Mouse (Mus musculus) spleen, embryonic (tissue): ENCODE measurements around the gene Ly86.

ENCODE experiments used
- CTCF ChIA-PET: fragments of 350-600 bp; sonication (Branson Sonifier 250); formaldehyde crosslinking; loops from one replicate; lab custom pipeline; 2022; lab: Charles Lee

Ly86 gene

DNA sequence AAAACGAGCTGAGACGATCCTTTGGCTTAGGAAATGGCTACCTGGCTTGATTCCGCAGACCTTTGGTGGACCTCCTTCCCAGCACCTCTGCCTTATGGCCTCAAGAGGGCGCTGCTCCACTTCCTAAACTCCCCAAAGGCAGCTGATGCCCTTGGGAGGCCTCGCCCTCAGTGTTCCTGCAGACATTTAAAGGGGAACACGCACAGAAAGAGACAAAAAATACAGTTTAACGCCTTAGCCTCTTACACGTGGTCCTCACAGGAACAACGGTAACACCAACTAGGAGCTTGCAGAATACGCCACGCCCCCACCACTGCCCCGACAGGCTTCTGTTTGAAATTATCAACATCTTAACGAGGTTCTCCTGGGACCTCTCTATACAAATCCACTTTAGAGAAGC, 108.2 kb downstream of the Ly86 start:
- CTCF ChIA-PET, result interaction anchor here (0.6 to 1.2 kb wide), 3 partner anchors 13 to 125 kb away, joined by 3 to 8 read pairs (median 6); no protein-coding TSS in a partner anchor

DNA sequence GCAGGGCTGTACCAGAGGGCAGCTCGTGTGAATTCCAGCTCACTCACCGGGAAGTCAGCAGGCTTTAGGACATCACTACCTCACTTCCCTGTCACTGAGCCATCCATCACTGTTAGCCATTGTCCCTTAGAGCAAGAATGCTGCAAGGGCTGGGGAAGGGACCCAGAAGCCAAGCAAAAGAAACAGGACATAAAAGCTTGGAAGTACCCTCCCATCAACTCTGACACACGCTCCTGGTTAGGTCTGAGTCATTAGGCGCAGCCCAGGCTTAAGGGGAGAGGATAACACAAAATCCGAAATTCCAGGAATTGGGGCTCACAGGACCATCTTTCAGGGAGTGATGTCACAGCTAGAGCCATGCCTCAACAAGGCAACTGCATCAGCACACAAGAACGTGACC, 109.3 kb downstream of the Ly86 start:
- CTCF ChIA-PET, result interaction anchor here (0.6 kb wide), 1 partner anchor 1944 kb away, joined by 4 read pairs; no protein-coding TSS in a partner anchor

DNA sequence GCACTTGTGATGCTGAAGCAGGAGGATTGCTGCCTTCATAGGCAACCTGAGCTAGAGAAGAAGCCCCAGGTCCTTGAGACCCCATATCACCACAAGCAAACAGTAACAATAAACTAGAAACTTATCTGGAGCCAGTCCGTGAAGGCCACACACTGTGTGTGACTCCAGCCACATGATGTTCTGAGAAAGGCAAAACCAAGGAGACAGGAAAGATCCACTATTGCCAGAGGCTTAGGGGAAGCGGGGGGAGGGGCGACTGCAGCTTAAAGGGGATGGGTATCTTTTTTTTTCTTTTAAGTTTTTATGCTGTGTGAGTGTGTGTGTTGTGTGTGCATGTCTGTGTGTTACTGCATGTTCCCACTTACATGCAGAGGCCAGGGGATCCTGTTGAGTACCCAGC, 110.6 kb downstream of the Ly86 start:
- CTCF ChIA-PET, result interaction anchor here (0.5 to 0.8 kb wide), 4 partner anchors 28 to 326 kb away, joined by 3 to 7 read pairs (median 3); no protein-coding TSS in a partner anchor

DNA sequence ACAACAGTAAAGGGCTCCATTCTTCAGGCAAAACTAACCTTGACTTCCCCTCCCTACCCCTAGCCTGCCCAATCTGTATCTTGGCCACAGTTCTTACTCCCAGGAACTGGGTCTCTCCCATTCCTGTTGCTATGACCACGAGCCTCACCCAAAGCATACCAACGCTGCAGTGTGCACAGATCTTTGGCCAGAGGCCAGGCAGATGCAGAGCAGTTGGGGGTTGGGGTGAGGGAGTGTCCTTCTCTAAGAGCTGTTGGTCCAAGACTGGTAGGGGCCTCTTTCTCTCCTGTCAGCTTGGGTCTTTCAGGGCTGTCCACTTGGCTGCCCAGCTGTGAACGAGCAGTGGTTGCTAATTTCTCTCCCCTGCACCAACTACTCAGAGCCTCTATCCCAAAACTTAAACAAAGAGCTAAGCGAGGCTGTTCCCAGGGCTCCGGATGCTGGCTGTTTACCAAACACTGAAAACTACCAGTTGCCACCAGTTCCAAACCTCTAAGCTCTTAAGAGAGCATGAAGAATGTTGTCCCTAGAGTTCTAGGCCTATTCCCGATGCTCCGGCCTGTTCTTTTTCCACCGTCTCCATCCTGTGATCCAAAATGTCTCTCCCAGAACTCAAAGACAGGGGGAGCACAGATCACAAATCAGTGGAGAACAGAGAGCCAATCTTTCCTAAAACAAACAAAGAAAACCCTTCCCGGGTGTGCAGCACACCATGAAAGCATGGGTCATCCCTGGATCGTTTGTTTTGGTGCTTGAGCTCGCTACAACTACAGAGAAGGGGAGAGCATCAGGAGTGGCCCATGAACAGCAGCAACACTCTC, 112.2 kb downstream of the Ly86 start:
- CTCF ChIA-PET, result no interaction called here

DNA sequence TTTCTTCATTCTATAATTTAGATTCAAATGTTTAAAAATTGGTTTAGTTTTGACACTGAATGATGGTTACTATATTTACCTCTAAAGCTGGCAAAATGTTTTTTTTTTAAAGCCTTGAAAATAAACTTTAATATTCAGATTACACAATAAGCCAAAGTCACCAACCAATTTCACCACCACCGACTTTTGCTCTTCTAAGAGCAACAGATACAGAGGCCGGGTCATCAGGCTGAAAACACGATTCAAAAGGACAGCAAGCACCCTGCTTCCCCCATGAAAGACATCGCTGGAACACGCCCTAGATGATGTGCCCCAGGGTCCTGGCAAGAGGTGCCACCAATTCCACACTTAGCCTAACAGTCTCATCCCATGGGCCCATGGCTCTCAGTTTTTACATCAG, 113.5 kb downstream of the Ly86 start:
- CTCF ChIA-PET, result no interaction called here

DNA sequence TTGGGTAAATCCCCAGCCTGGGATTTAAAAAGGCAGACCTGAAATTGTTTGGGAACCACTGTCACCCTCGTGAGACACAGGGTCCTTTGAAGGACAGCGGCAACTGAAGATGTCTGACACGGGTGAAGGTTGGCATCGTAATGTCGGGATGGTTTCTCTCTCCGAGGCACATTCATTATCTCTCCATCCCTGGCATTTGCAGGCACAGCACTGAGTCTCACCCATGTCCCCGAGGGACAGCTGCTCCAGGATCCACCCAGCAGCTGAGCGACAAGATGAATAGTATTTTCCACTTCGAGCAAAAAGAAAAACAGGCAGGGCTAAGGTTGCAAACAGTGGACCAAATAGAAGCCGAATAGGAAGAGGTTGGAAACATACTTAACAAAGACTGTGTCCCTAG, 114.0 kb downstream of the Ly86 start:
- CTCF ChIA-PET, result no interaction called here

DNA sequence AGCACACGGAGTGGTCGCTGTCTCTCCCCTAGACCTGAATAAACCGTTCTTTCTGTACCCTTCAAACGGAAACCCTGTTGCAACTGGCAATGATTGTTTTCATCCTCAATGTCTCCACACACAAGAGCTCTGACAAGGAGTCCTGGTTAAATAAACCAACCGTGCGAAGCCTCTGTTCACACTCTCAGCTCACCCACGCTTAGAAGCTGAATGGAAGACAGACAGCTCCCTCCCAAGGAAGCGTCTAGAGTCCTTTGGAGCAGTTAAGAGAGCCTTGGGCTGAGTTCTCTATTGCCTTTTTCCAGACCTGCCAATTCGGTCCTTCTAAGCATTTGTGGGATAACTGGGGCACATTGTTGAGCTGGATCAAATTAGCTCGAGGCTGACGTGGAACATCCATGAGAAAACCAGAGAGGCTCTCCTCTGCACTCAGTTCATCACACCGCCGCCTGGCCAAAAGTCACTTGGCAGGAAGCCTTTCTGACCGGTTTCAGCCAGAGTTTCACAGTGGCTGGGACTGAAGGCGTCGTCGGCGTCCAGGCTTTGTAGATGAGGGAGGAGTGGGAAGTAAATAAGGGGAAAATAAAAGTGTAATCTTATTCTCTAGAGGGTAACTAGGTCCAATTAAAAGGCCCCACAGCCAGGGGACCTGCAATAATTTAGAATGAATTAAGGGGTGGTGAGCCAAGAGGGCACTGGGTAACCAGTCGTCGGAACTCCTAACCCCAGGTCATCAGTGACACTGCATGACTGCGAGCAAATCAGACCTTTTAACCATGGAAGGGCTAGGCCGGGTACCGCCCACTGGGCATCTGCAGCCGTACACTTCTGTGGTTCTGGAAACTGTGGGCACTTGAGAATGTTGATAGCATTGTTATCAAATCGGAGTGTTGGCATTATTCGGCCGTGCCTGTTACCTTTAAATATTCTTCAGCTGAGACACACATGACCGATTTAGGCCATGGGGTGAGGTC, 115.2 kb downstream of the Ly86 start:
- CTCF ChIA-PET, result no interaction called here

DNA sequence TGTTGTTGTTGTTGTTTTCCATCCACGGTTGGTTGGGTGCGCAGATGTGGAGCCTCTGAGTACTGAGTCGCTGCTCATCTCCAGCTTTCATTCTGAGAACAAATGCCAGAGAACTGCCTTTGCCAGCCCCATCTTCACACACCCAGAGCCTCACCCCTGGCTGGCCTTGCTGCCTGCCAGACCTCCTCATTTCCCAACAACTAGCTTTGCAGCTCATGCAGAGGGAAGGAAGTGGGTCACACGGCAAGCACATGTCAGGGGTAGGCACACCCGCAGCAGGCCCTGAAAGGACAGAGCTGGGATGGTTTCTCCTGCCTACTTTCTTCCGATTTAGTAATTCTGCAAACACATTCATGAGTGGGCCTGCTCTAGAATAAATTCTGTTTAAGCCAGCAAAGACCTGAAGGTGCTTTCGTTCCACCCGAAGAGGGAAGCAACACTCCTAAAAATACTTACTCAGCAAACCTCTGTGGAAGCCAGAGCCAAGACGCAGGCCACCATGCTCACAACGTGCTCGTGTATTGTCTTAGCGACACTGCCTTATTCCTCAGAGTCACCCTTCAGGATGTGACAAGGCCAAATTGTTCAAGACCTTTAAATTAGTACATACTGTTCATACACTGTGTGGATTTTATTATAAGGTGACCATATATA, 117.2 kb downstream of the Ly86 start:
- CTCF ChIA-PET, result no interaction called here

DNA sequence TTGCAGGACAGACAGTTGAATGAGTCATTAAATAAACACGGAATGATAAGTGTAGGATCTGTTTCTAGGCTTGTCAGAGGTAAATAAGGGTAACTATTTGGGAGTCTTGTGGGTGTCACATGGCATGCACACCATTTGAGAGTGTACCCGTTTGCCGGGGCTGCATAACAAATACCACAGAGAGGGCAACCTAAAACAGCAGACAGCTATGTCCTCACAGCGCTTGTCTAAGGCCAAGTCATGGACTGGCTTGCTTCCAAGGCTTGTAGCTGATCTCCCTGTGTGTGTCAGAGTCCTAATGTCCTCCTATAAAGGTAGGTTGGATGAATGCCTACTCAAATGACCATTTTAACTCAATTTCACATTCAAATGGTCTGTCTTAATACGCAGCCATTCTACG, 120.7 kb downstream of the Ly86 start:
- CTCF ChIA-PET, result interaction anchor here (0.7 kb wide), 1 partner anchor 16 kb away, joined by 3 read pairs; no protein-coding TSS in a partner anchor

DNA sequence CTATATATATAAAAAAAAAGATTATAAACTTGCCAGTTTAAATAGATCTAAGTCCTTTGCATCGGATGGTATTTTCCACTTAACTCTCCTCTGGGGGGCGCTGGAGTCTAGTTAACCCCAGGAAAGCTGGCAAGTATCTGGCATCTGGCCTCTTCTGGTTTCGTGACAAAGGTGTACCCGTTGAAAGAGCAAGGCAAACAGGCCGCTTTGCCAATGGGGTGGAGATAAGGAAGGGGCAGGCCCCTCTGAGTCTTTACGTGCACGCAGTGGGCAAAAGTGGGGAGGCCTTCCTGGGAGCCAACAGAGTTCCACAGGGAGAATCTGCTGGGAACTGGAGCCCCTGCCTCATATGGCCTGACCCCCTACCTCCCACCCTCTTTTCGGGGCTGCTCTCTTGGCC, 122.8 kb downstream of the Ly86 start:
- CTCF ChIA-PET, result no interaction called here
